Mouse (Mus musculus) myocyte (in vitro differentiated cells): Measurements from ENCODE around the gene Kif28.

Experiments
- CEBPB ChIP-seq: IDR thresholded peaks from 2 replicates; pipeline ENCODE4 v1.6.1; 2011; ENCODE audit warnings: mild to moderate bottlenecking, moderate library complexity; ENCODE audit not compliant: poor library complexity, insufficient read depth, severe bottlenecking
- POLR2A ChIP-seq: IDR thresholded peaks from one replicate; pipeline ENCODE4 v1.6.1; 2011; ENCODE audit warnings: low read depth, mild to moderate bottlenecking, control low read depth, moderate library complexity; ENCODE audit not compliant: insufficient read length

- TF ChIP-seq POLR2A = no peak
- TF ChIP-seq CEBPB = no peak
Measured at GRCm38 (mm10) chr1:179743593-179744193, 1.4 kb downstream of the Kif28 start.
